Mouse (Mus musculus): ENCODE results near the gene Tuba1a. TPM values are rescaled to one million over a fixed set of nuclear protein-coding genes. Genes with fewer than 3 reads are reported as not detected.

Tuba1a gene
- total RNA-seq (2021) = 81.5 and 90.9 TPM in 2 replicates
- long read RNA-seq, transcript Tuba1a-201 (4 exons, 1,803 nt) = major isoform, 110 of 136 reads
- long read RNA-seq, partial matches to known transcripts = 6 of 136 reads
- long read RNA-seq, other reads (novel, unspliced or antisense) = 20 of 136 reads

- DNase-seq = peak; percentile 77
Observed at GRCm38 (mm10) chr15:98953401-98954356, at the start of gene Tuba1a, which contains the start of gene Gm49450. TSS of gene Tuba1a (minus strand) at chr15:98953703. TSS of gene Gm49450 (minus strand) at chr15:98953551.

- peak; percentile 58 for DNase-seq
Observed at GRCm38 (mm10) chr15:99001451-99001931, 48.0 kb upstream of the Tuba1a start.

GRCm38 (mm10) chr15:99000535-99001283 lies 47.2 kb upstream of the Tuba1a start:
- DNase-seq = no peak

GRCm38 (mm10) chr15:98998775-98999157 lies 45.3 kb upstream of the Tuba1a start:
- no peak for DNase-seq

GRCm38 (mm10) chr15:98997938-98998774 lies 44.7 kb upstream of the Tuba1a start:
- no peak for DNase-seq

GRCm38 (mm10) chr15:98996840-98997239 lies 43.3 kb upstream of the Tuba1a start:
- DNase-seq = no peak

GRCm38 (mm10) chr15:98994957-98995520 lies 41.5 kb upstream of the Tuba1a start:
- no peak for DNase-seq

- DNase-seq = peak; percentile 88
Observed at GRCm38 (mm10) chr15:98993865-98994264, 40.4 kb upstream of the Tuba1a start.

- peak; percentile 97 for DNase-seq
Observed at GRCm38 (mm10) chr15:98993093-98993793, 39.7 kb upstream of the Tuba1a start.

GRCm38 (mm10) chr15:98992086-98992912 lies 38.8 kb upstream of the Tuba1a start:
- no peak for DNase-seq

GRCm38 (mm10) chr15:98991540-98992050 lies 38.1 kb upstream of the Tuba1a start:
- no peak for DNase-seq

GRCm38 (mm10) chr15:98990669-98991539 lies 37.4 kb upstream of the Tuba1a start:
- DNase-seq = no peak

- DNase-seq = no peak
Observed at GRCm38 (mm10) chr15:98989701-98990430, 36.4 kb upstream of the Tuba1a start.

GRCm38 (mm10) chr15:98988787-98989186 lies 35.3 kb upstream of the Tuba1a start:
- no peak for DNase-seq

GRCm38 (mm10) chr15:98987661-98988181 lies 34.2 kb upstream of the Tuba1a start:
- no peak for DNase-seq

- no peak for DNase-seq
Observed at GRCm38 (mm10) chr15:98987077-98987630, 33.7 kb upstream of the Tuba1a start.
